Mouse (Mus musculus): Measurements from ENCODE around the gene Pilrb2. TPM values are rescaled to one million over a fixed set of nuclear protein-coding genes. Genes with fewer than 3 reads are reported as not detected.
"Not testable (repeated sequence)": the region's sequence is repeated elsewhere in the genome, so short reads cannot be mapped to it uniquely, and the experiment has no call there.

The Pilrb2 gene
- total RNA-seq, 2 experiments from 2014 or later: 2.8 to 3.4 TPM

DNA sequence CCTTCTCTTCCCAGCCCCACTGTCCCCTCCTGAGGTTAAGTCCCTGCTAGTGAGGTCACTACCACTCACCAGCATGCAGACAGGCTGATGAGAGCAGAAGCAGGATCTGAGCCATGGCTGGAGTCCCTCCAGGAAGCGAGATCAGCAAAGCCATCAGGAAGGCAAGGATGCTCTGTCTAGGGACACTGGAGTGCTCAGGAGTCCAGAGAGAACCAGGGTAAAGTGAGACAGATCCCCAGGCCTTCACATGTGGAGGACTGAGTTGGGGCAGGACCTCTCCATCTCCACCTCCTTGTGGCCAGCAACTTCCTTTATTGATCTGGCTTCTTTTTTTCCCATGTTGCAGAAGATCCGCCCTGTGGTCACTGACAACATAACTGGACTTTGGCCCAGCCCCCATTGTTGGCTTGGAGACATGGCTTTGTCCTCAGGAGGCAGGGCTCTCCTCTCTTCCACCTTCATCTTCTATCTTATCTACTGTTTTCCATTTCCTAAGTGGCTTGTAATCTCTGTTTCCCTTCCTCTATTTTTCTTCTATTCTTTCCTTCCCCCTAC, 35.6 kb downstream of the Pilrb2 start, which contains the start of gene Pilra:
Gene Pilra (minus strand): TSS at position 316 of the 555 bp plus-strand sequence.
- DNase-seq (ENCODE audit: low spot score in 2 of 2): not testable (repeated sequence)

DNA sequence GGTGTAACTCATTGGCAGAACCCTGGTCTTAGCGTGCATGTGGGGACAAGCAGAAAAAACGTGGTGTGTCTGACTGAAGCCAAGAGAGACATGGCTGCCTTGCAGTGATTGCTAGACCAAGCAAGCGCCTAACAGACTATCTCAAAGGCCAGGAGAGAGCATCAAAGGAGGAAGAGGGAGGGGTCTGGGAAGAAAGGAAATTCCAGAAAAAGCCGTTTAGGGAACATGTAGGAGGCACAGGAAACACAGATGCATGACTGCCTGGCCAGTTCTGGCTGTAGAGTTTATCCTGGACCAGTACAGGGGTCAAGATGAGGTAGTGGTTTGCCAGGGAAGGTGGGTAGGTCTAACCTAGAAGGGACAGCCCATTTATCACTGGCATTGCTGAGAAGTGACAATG, 38.1 kb downstream of the Pilrb2 start:
- no peak for DNase-seq (ENCODE audit: low spot score in 2 of 2)

DNA sequence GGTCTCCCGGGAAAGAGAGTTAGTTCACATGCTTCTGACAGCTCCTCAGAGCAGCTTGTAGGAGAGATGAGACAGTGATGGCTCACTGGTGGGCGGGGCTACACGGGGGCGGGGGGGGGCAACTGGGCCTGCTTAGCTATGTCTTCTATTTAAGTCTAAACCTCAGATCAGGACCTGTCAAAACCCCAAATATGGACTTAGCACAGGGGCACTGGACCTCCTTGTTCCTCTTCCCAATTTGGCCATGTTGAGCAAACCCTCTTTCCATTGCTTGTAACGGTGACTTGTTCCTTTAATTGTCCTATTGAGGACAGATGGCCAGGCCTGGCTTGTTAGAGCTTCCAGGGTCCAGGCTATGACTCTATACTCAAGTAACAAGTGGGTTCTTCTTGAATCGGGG, 40.1 kb downstream of the Pilrb2 start:
- no peak for DNase-seq (ENCODE audit: low spot score in 2 of 2)

DNA sequence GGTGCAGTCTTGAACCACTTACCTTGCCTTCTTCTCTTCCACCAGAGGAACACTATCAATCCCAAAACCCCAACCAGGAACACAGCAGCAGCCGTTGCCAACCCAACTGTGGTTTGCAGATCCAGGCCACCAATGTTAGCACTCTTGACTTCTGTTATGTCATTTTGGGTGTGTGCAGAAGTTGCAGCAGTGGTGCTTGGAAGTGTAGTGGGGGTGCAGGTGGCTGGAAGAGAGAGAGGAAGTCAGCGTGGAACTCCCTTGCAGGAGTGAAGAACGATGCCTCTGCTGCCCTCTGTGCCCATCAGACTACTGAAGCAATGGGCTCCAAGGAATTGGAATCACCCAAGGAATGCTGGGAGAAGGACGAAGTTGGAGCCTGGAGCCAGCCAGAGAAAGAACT, 40.5 kb downstream of the Pilrb2 start:
- no peak for DNase-seq (ENCODE audit: low spot score in 2 of 2)

GRCm38 (mm10) chr5:137830238-137830637, 41.4 kb downstream of the Pilrb2 start:
- no peak for DNase-seq (ENCODE audit: low spot score in 2 of 2)

- no peak for DNase-seq (ENCODE audit: low spot score in 2 of 2)
Measured at GRCm38 (mm10) chr5:137828694-137829093, 42.9 kb downstream of the Pilrb2 start.

DNA sequence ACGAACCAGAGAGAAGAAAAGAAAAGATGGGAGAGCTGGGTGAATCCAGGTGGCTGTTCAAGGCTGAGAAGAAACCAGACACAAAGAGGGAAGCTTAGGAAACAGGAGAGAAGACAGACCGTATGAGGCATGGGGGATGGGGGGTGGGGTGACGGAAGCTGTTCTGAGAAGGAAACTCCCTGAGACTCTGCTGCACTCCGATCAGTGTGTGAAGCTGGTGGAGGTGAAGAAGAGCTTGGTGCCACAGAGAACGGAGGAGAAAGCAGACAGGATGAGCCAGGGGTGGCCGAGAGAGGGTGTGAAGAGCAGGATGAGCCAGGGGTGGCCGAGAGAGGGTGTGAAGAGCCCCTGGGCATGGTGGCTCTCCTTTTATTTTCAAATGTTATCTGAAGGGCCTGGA, 45.2 kb downstream of the Pilrb2 start:
- DNase-seq (ENCODE audit: low spot score in 2 of 2): no peak

DNA sequence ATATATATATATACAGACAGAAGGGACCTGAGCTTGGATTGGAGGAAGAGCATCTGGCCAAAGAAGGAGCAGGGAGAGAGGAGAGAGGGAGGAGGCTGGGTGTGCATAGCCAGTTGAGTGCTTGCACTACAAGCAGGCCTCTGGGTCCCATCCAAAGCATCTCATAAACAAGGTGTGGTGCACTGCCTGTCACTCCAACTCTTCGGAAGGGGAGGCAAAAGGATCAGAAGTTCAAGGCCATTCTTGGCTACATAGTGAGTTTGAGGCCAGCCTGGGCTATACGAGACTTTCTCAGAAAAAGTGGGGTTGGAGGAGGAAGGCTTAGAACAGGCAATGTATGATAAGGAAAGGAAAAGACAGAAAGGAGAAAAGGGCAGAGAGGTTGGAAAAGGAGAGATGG, 45.6 kb downstream of the Pilrb2 start:
- no peak for DNase-seq (ENCODE audit: low spot score in 2 of 2)

GRCm38 (mm10) chr5:137825030-137825429, 46.6 kb downstream of the Pilrb2 start:
- DNase-seq (ENCODE audit: low spot score in 2 of 2): no peak

DNA sequence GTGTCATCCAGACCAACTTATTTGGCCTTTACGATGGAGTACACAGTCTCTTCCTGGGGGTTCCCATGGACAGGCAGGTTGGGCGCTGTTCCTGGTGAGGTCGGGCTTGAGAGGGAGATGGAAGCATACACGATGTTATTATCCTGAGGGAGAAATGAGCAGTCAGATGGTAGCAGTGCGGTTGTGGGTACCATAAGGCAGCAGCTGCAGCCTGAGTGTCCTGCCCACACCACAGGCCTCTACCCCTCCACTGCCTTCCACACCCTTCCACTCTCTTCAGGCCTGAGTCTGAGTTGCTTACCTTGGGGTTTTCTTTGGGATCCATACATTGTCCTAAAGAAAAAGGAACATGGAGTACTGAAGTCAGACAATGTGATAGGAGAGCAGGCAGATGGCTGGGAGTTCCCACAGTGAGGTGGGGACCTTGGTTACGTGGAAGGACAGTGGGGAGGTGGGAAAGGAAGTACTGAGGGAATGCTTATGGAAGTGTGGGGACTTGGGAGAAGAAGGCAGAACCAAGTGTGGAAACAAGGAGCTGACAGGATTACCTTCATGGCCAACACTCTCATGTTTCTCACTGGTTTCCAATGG, 48.1 kb downstream of the Pilrb2 start:
- DNase-seq (ENCODE audit: low spot score in 2 of 2): no peak

GRCm38 (mm10) chr5:137822602-137823001, 49.0 kb downstream of the Pilrb2 start:
- DNase-seq (ENCODE audit: low spot score in 2 of 2): no peak

DNA sequence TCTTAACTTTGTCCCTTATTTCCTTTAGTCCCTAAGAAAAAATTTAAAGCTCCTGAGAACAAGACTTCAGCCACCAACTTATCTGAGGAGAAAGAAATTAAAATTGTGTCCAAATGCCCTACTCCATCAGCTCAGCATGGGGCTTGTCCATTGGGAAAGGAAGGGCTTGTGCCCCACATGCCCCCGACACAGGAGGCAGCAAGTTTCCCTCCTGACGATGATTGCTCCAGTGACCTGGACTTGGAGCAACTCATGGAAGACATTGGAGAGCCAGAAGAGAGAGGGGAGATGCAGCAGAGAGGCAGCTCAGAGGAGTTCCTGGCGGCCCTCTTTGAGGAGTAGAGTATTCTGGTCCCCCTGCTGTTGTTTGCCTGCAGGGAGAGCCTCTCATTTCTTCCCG, 49.5 kb downstream of the Pilrb2 start:
- no peak for DNase-seq (ENCODE audit: low spot score in 2 of 2)

- DNase-seq (ENCODE audit: low spot score in 2 of 2): no peak
Measured at GRCm38 (mm10) chr5:137817466-137818222, 54.0 kb downstream of the Pilrb2 start.

Other genes with a start within 250 kb of the Pilrb2 start
- gene Fbxo24, start 242.8 kb downstream of the Pilrb2 start, total RNA-seq (2021): 1 to 10 TPM; 1.2 to 3.3 TPM
- gene Lrch4, start 242.7 kb downstream of the Pilrb2 start, total RNA-seq (2021): 10 to 100 TPM; 27.9 to 34.5 TPM
- 10 to 100 TPM; 16.3 to 16.4 TPM for gene Gm20605, start 242.6 kb downstream of the Pilrb2 start, total RNA-seq (2021)
- gene Sap25, start 230.5 kb downstream of the Pilrb2 start, total RNA-seq (2021): 1 to 10 TPM; 8.3 to 8.9 TPM
- under 1 TPM; 0.56 to 0.79 TPM for gene Irs3, start 226.1 kb downstream of the Pilrb2 start, total RNA-seq (2021)
- gene Agfg2, start 187.1 kb downstream of the Pilrb2 start, total RNA-seq (2021): 10 to 100 TPM; 28.5 to 31.9 TPM
- 10 to 100 TPM; 10.9 to 11.6 TPM for gene Nyap1, start 130.2 kb downstream of the Pilrb2 start, total RNA-seq (2021)
- 100 to 1,000 TPM; 138 to 140 TPM for gene Tsc22d4, start 126.1 kb downstream of the Pilrb2 start, total RNA-seq (2021)
- gene Ppp1r35, start 93.0 kb downstream of the Pilrb2 start, total RNA-seq (2021): 10 to 100 TPM; 29.9 to 40.3 TPM
- 10 to 100 TPM; 58.4 to 67.5 TPM for gene Mepce, start 84.2 kb downstream of the Pilrb2 start, total RNA-seq (2021)
- 1 to 10 TPM; 8.9 to 9.3 TPM for gene Zcwpw1, start 84.0 kb downstream of the Pilrb2 start, total RNA-seq (2021)
- 1 to 10 TPM; 3.1 to 5.5 TPM for gene Pilra, start 35.5 kb downstream of the Pilrb2 start, total RNA-seq (2021)
- 1 to 10 TPM; 2.9 to 3.6 TPM for gene Pilrb1, start 13.7 kb downstream of the Pilrb2 start, total RNA-seq (2021)
- gene Cyp3a13, start 49.8 kb upstream of the Pilrb2 start, total RNA-seq (2021): 1 to 10 TPM in 1 of 2 experiments, under 1 TPM in 1; 0.17 to 3.0 TPM
- gene Gjc3, start 91.3 kb upstream of the Pilrb2 start, total RNA-seq (2021): 1 to 10 TPM; 2.3 to 2.4 TPM
- gene Azgp1, start 109.7 kb upstream of the Pilrb2 start, total RNA-seq (2021): 10 to 100 TPM in 1 of 2 experiments, 1 to 10 TPM in 1; 1.1 to 55.2 TPM
- not detected for gene Smok3a, start 149.4 kb upstream of the Pilrb2 start, total RNA-seq (2021)
- not detected for gene Smok3b, start 149.6 kb upstream of the Pilrb2 start, total RNA-seq (2021)
- not detected for gene Smok3c, start 181.4 kb upstream of the Pilrb2 start, total RNA-seq (2021)
- 10 to 100 TPM; 49.4 to 53.5 TPM for gene Zkscan1, start 213.3 kb upstream of the Pilrb2 start, total RNA-seq (2021)
- gene Zscan21, start 245.1 kb upstream of the Pilrb2 start, total RNA-seq (2021): 10 to 100 TPM; 26.2 to 26.6 TPM

Measured in adrenal gland, postnatal 4 days (tissue).